Mouse (Mus musculus) spleen, adult 2 months (tissue): Measurements from ENCODE around the gene Mettl24.

Experiments
- CTCF ChIP-seq: fragments of 200-500 bp; IDR thresholded peaks from 2 replicates; pipeline ENCODE4 v1.5.1; 2011; ENCODE audit warnings: mild to moderate bottlenecking, inconsistent platforms; ENCODE audit not compliant: insufficient read depth, insufficient read length, insufficient replicate concordance; ENCODE audit errors: extremely low read depth
- POLR2A ChIP-seq: fragments of 200-500 bp; IDR thresholded peaks from 2 replicates; pipeline ENCODE4 v1.6.1; 2011; ENCODE audit warnings: low read depth, low read length, inconsistent platforms

- TF ChIP-seq CTCF (no peak), POLR2A (no peak)
These were observed 33.6 kb downstream of the Mettl24 start for GRCm38 (mm10) chr10:40716713-40717112.
